Mouse (Mus musculus): ENCODE measurements around the gene Dusp3. TPM values are rescaled to one million over a fixed set of nuclear protein-coding genes. Genes with fewer than 3 reads are reported as not detected.

The Dusp3 gene
- polyA plus RNA-seq, 1 experiment from 2014 or later: 15.3 TPM

DNA sequence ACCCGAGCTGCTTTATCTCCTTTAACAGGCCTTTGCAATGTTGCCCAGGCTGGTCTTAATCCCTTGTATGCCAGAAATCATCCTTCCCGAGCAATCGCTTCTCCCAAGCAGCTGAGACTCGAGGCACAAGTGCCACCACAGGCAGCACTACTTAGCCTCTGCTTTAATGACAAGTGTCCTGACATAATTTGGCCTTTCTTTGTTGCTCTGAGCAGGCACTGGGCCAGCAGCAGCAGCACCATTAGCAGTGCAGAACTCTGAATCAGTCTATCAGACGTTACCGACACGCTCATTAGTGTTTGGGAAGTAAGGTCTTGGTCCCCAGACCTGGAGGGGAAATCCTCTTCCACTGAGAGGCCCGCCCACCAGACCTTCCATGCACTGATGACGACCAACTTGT lies 32.9 kb upstream of the Dusp3 start:
- H3K4me3 ChIP-seq (ENCODE audit: low read depth, low read length): no peak overlapping the region
- 0 out of 2 replicates have a peak, but pooled peaks cover 3% of the 10 kb centered on the region for H3K36me3 ChIP-seq (ENCODE audit: control insufficient read depth, insufficient read depth, low read length)
- 77% methylated on average over 9 of the region's 9 CpGs for WGBS

DNA sequence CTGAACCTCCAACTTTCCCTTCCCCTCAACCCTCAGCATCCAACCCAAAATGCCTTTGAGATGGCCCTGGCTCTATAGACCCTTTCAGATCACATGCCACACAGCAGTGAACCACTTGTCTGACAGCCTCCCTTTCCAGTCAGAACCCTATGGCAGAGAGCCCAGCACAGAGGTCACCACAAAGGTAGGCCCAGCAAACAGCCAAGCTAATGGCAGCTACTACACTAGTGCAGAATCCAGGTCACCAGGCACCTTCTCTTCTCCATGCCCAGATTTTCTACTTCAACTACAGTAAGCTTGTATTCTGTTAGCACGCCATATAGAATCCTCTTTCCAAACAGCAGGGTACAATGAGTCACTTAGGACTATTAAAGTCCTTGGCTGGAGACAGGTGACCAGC lies 29.3 kb upstream of the Dusp3 start:
- 90% methylated on average over 1 of the region's 1 CpGs for WGBS
- Histone ChIP-seq H3K27ac (ENCODE audit: low read depth, low read length) (no peak overlapping the region), H3K9ac (ENCODE audit: low read length) (no peak overlapping the region), H3K4me3 (ENCODE audit: low read depth, low read length) (no peak overlapping the region), H3K4me1 (ENCODE audit: control insufficient read depth, insufficient read depth, low read length) (no peaks in the 10 kb centered on the region), H3K36me3 (ENCODE audit: control insufficient read depth, insufficient read depth, low read length) (peaks cover 3% of the 10 kb centered on the region), H3K27me3 (ENCODE audit: control insufficient read depth, insufficient read depth, low read length) (no peaks in the 10 kb centered on the region), H3K4me2 (ENCODE audit: low read depth) (no peak overlapping the region), H3K9me3 (ENCODE audit: control insufficient read depth, low read length) (no peaks in the 10 kb centered on the region)
- DNase-seq (ENCODE audit: low spot score): no peak
- no peak for ATAC-seq (ENCODE audit: insufficient read depth, low FRiP score, low TSS enrichment)

More for the DNA sequence above, 32.9 kb upstream of the Dusp3 start:
- Histone ChIP-seq H3K27ac (ENCODE audit: low read depth, low read length) (no peak overlapping the region), H3K27me3 (ENCODE audit: control insufficient read depth, insufficient read depth, low read length) (no peaks in the 10 kb centered on the region), H3K4me2 (ENCODE audit: low read depth) (no peak overlapping the region), H3K9me3 (ENCODE audit: control insufficient read depth, low read length) (no peaks in the 10 kb centered on the region), H3K9ac (ENCODE audit: low read length) (no peak overlapping the region), H3K4me1 (ENCODE audit: control insufficient read depth, insufficient read depth, low read length) (0 out of 2 replicates have a peak, but pooled peaks cover 8% of the 10 kb centered on the region)
- ATAC-seq (ENCODE audit: insufficient read depth, low FRiP score, low TSS enrichment) (no peak), DNase-seq (ENCODE audit: low spot score) (no peak)

DNA sequence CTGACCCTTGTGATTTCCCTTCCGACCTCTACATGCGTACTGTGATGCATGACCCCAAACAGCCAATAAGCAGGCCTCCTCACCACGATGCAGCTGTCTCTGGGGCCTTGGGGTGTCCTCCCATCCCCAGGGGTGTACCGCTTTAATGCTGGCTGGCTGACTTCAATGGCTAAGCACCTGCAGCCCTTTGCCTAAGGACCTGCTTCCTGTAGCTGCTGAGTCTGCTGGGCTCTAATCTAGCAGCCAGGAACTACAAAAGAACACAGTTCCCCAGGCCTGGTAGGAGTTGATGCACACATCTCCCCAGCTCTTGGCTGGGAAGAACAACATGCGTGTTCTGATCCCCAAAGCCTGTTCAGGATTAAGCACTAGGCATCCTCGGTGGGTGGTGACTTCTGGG lies 28.7 kb upstream of the Dusp3 start:
- Histone ChIP-seq H3K27me3 (ENCODE audit: control insufficient read depth, insufficient read depth, low read length) (no peaks in the 10 kb centered on the region), H3K27ac (ENCODE audit: low read depth, low read length) (no peak overlapping the region), H3K4me2 (ENCODE audit: low read depth) (no peak overlapping the region), H3K9me3 (ENCODE audit: control insufficient read depth, low read length) (no peaks in the 10 kb centered on the region), H3K36me3 (ENCODE audit: control insufficient read depth, insufficient read depth, low read length) (peaks cover 3% of the 10 kb centered on the region), H3K9ac (ENCODE audit: low read length) (no peak overlapping the region), H3K4me3 (ENCODE audit: low read depth, low read length) (no peak overlapping the region), H3K4me1 (ENCODE audit: control insufficient read depth, insufficient read depth, low read length) (no peaks in the 10 kb centered on the region; the same call in 1 of the 2 replicates)
- DNase-seq (ENCODE audit: low spot score): no peak
- 76% methylated on average over 6 of the region's 6 CpGs for WGBS
- no peak for ATAC-seq (ENCODE audit: insufficient read depth, low FRiP score, low TSS enrichment)

DNA sequence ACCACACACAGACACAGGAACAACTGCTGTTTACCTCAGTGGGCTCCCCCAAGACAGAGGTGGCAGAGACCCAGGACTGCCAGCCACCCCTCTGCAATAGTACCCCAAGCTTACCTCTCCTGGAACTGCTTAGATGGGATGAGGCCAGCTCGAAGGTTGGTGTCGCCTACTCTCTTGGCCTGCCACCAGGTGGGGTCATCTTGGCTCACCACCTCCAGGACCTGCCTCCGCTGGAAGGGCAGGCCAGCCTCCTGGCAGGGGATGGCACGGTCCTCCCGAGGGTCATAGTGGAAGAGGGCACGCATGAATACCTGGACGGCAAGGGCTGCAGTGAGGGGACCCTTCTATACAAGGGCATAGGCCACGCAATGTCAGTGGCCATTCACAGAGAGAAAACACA lies 26.4 kb upstream of the Dusp3 start:
- Histone ChIP-seq H3K4me3 (ENCODE audit: low read depth, low read length) (no peak overlapping the region), H3K9ac (ENCODE audit: low read length) (no peak overlapping the region), H3K4me1 (ENCODE audit: control insufficient read depth, insufficient read depth, low read length) (no peaks in the 10 kb centered on the region; the same call in 1 of the 2 replicates), H3K4me2 (ENCODE audit: low read depth) (no peak overlapping the region), H3K27ac (ENCODE audit: low read depth, low read length) (no peak overlapping the region), H3K36me3 (ENCODE audit: control insufficient read depth, insufficient read depth, low read length) (peaks cover 3% of the 10 kb centered on the region), H3K27me3 (ENCODE audit: control insufficient read depth, insufficient read depth, low read length) (no peaks in the 10 kb centered on the region), H3K9me3 (ENCODE audit: control insufficient read depth, low read length) (no peaks in the 10 kb centered on the region)
- ATAC-seq (ENCODE audit: insufficient read depth, low FRiP score, low TSS enrichment) (no peak), DNase-seq (ENCODE audit: low spot score) (no peak)
- 92% methylated on average over 8 of the region's 8 CpGs for WGBS

DNA sequence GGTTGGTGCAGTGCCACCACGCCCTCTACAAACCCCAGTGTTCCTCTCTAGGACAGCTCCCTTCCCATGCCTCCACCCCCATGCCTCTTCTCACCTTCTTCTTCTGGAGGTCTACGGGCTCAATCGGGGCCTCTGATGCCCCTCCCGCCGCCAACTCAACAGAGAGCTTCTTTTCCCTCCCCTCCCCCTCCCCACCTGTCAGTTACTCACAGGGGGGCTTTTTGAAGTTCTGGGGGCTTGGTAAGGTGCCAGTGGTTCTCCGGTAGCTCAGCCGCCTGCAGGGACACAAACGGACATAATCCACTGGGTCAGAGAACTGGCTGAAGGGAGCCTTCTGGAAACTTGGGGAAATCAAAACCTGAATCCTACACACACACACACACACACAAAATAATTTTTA lies 24.7 kb upstream of the Dusp3 start:
- Histone ChIP-seq H3K27ac (ENCODE audit: low read depth, low read length) (no peak overlapping the region), H3K9ac (ENCODE audit: low read length) (no peak overlapping the region), H3K9me3 (ENCODE audit: control insufficient read depth, low read length) (no peaks in the 10 kb centered on the region), H3K36me3 (ENCODE audit: control insufficient read depth, insufficient read depth, low read length) (no peaks in the 10 kb centered on the region; the same call in none of the 2 replicates), H3K4me2 (ENCODE audit: low read depth) (no peak overlapping the region), H3K4me3 (ENCODE audit: low read depth, low read length) (no peak overlapping the region), H3K4me1 (ENCODE audit: control insufficient read depth, insufficient read depth, low read length) (no peaks in the 10 kb centered on the region; the same call in 1 of the 2 replicates), H3K27me3 (ENCODE audit: control insufficient read depth, insufficient read depth, low read length) (no peaks in the 10 kb centered on the region)
- ATAC-seq (ENCODE audit: insufficient read depth, low FRiP score, low TSS enrichment) (no peak), DNase-seq (ENCODE audit: low spot score) (no peak)
- 83% methylated on average over 8 of the region's 8 CpGs for WGBS

DNA sequence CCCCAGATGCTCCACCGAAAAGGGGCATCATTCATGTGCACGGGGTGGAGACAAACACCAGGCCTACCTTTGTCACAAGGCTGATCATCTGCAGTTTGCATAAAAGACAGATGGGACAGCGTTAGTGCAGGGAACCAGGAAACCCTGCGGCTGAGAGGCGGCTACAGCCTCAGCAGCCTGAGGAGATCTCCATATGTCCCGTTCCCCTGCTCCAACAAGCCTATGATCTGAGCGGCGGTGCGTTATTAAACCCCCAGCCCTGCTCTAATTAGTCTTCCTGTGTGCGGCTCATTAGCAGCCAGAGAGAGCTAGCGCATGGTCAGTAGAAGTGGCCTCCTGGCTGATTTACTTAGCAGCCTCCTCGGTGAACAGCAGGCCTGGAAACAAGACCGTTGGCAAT lies 23.3 kb upstream of the Dusp3 start:
- DNase-seq (ENCODE audit: low spot score): peak; percentile 37
- Histone ChIP-seq H3K4me3 (ENCODE audit: low read depth, low read length) (no peak overlapping the region), H3K4me2 (ENCODE audit: low read depth) (no peak overlapping the region), H3K9ac (ENCODE audit: low read length) (no peak overlapping the region), H3K27me3 (ENCODE audit: control insufficient read depth, insufficient read depth, low read length) (no peaks in the 10 kb centered on the region), H3K27ac (ENCODE audit: low read depth, low read length) (peak overlapping the region; percentile 58; the same call in 1 of the 2 replicates), H3K36me3 (ENCODE audit: control insufficient read depth, insufficient read depth, low read length) (no peaks in the 10 kb centered on the region; the same call in none of the 2 replicates), H3K9me3 (ENCODE audit: control insufficient read depth, low read length) (no peaks in the 10 kb centered on the region), H3K4me1 (ENCODE audit: control insufficient read depth, insufficient read depth, low read length) (no peaks in the 10 kb centered on the region; the same call in 1 of the 2 replicates)
- ATAC-seq (ENCODE audit: insufficient read depth, low FRiP score, low TSS enrichment): no peak
- 52% methylated on average over 13 of the region's 13 CpGs for WGBS

DNA sequence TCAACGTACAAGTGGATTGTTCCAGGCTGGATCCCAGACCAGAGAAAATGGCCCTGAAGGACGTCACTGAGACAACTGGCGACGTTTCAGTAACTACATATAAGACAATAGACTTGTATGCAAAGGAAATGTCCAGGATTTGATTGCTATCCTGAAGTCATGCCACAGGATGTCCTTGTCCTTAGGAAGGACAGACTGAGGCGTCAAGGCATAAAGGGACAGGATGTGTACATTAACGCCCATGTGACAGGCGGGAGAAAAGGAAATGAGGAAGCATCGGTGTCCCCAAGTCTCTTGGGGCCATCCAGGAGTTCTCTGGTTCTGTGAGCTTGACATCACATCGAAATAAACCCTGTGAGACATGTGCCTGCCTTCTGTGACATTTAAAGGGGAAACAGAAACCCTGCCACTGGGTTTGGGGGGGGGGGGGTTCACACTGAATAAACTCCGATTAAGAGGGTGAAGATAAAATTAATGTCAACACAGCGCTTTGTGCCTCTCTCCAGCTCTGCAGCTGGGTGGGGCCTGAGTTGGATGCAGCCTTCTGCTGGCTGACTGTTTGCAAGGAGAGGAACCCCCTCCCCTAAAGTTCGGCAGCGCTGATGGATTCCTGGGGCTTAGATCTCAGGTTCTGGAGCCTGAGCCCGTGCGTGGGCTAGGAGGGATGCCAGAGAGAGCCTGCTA lies 22.3 kb upstream of the Dusp3 start:
- Histone ChIP-seq H3K4me1 (ENCODE audit: control insufficient read depth, insufficient read depth, low read length) (no peaks in the 10 kb centered on the region; the same call in 1 of the 2 replicates), H3K9ac (ENCODE audit: low read length) (no peak overlapping the region), H3K27me3 (ENCODE audit: control insufficient read depth, insufficient read depth, low read length) (no peaks in the 10 kb centered on the region), H3K4me3 (ENCODE audit: low read depth, low read length) (no peak overlapping the region), H3K4me2 (ENCODE audit: low read depth) (no peak overlapping the region), H3K36me3 (ENCODE audit: control insufficient read depth, insufficient read depth, low read length) (peaks cover 3% of the 10 kb centered on the region), H3K9me3 (ENCODE audit: control insufficient read depth, low read length) (no peaks in the 10 kb centered on the region), H3K27ac (ENCODE audit: low read depth, low read length) (no peak overlapping the region)
- 91% methylated on average over 15 of the region's 15 CpGs for WGBS
- ATAC-seq (ENCODE audit: insufficient read depth, low FRiP score, low TSS enrichment) (no peak), DNase-seq (ENCODE audit: low spot score) (no peak)

DNA sequence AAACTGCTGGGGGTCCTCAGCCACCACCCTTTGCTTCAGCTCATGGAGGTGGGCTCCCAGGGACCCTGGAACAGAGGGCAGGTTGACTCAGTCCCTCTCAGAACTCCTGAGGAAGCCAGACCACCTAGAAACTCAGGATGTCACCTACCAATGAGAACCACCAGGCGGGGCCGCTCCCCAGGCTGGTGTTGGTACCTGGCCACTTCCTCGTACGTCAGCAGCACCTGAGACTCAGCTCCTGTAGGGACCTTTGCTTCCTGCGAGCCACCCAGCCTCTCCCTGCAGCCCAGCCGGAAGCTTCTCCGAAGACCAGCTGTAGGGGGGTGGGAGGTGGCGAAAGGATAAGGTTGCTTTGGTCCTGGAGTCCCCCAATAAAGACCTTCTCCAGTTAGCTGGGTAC lies 21.6 kb upstream of the Dusp3 start:
- no peak overlapping the region for H3K4me3 ChIP-seq (ENCODE audit: low read depth, low read length)
- DNase-seq (ENCODE audit: low spot score): no peak
- H3K27me3 ChIP-seq (ENCODE audit: control insufficient read depth, insufficient read depth, low read length): no peaks in the 10 kb centered on the region
- H3K9me3 ChIP-seq (ENCODE audit: control insufficient read depth, low read length): no peaks in the 10 kb centered on the region
- no peak overlapping the region for H3K9ac ChIP-seq (ENCODE audit: low read length)
- no peak overlapping the region for H3K27ac ChIP-seq (ENCODE audit: low read depth, low read length)
- no peak for ATAC-seq (ENCODE audit: insufficient read depth, low FRiP score, low TSS enrichment)
- no peaks in the 10 kb centered on the region; the same call in 1 of the 2 replicates for H3K4me1 ChIP-seq (ENCODE audit: control insufficient read depth, insufficient read depth, low read length)
- H3K36me3 ChIP-seq (ENCODE audit: control insufficient read depth, insufficient read depth, low read length): peaks cover 3% of the 10 kb centered on the region
- no peak overlapping the region for H3K4me2 ChIP-seq (ENCODE audit: low read depth)
- 96% methylated on average over 8 of the region's 8 CpGs for WGBS

DNA sequence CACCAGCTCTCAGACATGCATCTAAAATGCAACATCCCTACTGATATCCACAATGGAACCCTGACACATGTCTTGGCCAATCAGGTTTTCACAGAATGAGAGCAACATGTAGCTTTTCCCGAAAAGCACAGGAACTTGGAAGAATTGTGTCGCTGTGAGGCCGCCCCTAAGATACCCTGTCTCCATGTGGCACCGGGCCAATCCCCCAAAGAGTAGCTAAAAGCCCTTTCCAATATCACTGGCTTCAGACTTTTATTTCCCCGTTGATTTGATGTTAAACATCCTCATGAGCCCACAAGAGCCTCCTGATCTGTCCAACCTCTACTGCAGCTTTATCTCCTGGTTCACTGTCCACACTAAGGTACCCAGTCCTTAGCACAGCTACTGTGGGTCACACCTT lies 19.9 kb upstream of the Dusp3 start:
- H3K27ac ChIP-seq (ENCODE audit: low read depth, low read length): no peak overlapping the region
- no peak overlapping the region for H3K9ac ChIP-seq (ENCODE audit: low read length)
- H3K4me2 ChIP-seq (ENCODE audit: low read depth): no peak overlapping the region
- no peaks in the 10 kb centered on the region for H3K9me3 ChIP-seq (ENCODE audit: control insufficient read depth, low read length)
- no peaks in the 10 kb centered on the region; the same call in 1 of the 2 replicates for H3K4me1 ChIP-seq (ENCODE audit: control insufficient read depth, insufficient read depth, low read length)
- ATAC-seq (ENCODE audit: insufficient read depth, low FRiP score, low TSS enrichment): no peak
- WGBS: 92% methylated on average over 5 of the region's 5 CpGs
- DNase-seq (ENCODE audit: low spot score): no peak
- peaks cover 5% of the 10 kb centered on the region for H3K36me3 ChIP-seq (ENCODE audit: control insufficient read depth, insufficient read depth, low read length)
- H3K27me3 ChIP-seq (ENCODE audit: control insufficient read depth, insufficient read depth, low read length): no peaks in the 10 kb centered on the region
- no peak overlapping the region for H3K4me3 ChIP-seq (ENCODE audit: low read depth, low read length)
